Comparison of ENCODE assay signal across 28 mouse cellular contexts in genomic region chr11:96170711-96171379, GRCm38 (mm10). TPM values are rescaled to one million over a fixed set of nuclear protein-coding genes. Genes with fewer than 3 reads are reported as not detected.
DNase-seq lines count a peak whose midpoint lies in the region; TF ChIP-seq lines count a peak whose summit lies in the region.
"Had no signal": no experiment of that assay in that cellular context is flagged by ENCODE, and none has a peak within 500 bp of the region (broad histone marks: within the 10 kb centered on the region; RNA-seq: fewer than 3 reads in every experiment).

No protein-coding gene starts in this region.

- no peak for TF ChIP-seq POLR2A in kidney, adult 2 months (IDR thresholded peaks at IDR 0.05; ENCODE audit: low read depth, low read length)

- H3K36me3 ChIP-seq in heart, embryonic 10.5 days = no peaks in the 10 kb centered on the region
- H3K36me3 ChIP-seq in kidney, adult 2 months (ENCODE audit: control insufficient read depth, insufficient read depth, low read length) = no peaks in the 10 kb centered on the region
- H3K36me3 ChIP-seq in limb, embryonic 10.5 days = no peaks in the 10 kb centered on the region
- H3K36me3 ChIP-seq: embryonic facial prominence, embryonic 15.5 days; forebrain, embryonic 10.5 days; G1E; heart, embryonic 12.5 days had no signal

- no peak for TF ChIP-seq CTCF in kidney, adult 2 months (conservative IDR thresholded peaks at IDR 0.05; ENCODE audit: insufficient read depth, insufficient read length, low read depth, low read length)

- H3K27me3 ChIP-seq in heart, embryonic 10.5 days (ENCODE audit: insufficient read depth, poor library complexity, severe bottlenecking) = peaks cover 100% of the 10 kb centered on the region
- 0 out of 2 replicates have a peak, but pooled peaks cover 3% of the 10 kb centered on the region for H3K27me3 ChIP-seq in kidney, adult 2 months (replicated peaks; ENCODE audit: control insufficient read depth, insufficient read depth, low read length)
- H3K27me3 ChIP-seq in limb, embryonic 10.5 days (ENCODE audit: low read depth, poor library complexity, severe bottlenecking) = peaks cover 100% of the 10 kb centered on the region

- 0 out of 2 replicates have a peak overlapping the region, but pooled peaks have one; percentile 1 for H3K4me3 ChIP-seq in heart, embryonic 10.5 days
- H3K4me3 ChIP-seq in kidney, adult 2 months (ENCODE audit: insufficient read depth, low read depth, low read length) = no peak overlapping the region
- H3K4me3 ChIP-seq in limb, embryonic 10.5 days = no peak overlapping the region; the same call in 1 of the 2 replicates
- H3K4me3 ChIP-seq: embryonic facial prominence, embryonic 15.5 days; erythroblast, embryonic 14.5 days; forebrain, embryonic 10.5 days; heart, embryonic 12.5 days had no signal

- WGBS in heart, embryonic 10.5 days = under 1% methylated on average over 20 of the region's 20 CpGs
- WGBS in kidney, adult 2 months = 9% methylated on average over 20 of the region's 20 CpGs
- under 1% methylated on average over 20 of the region's 20 CpGs for WGBS in limb, embryonic 10.5 days

- H3K27ac ChIP-seq in heart, embryonic 10.5 days = no peak overlapping the region
- H3K27ac ChIP-seq in kidney, adult 2 months (ENCODE audit: insufficient read depth, low read depth, low read length) = no peak overlapping the region
- no peak overlapping the region for H3K27ac ChIP-seq in limb, embryonic 10.5 days
- H3K27ac ChIP-seq: embryonic facial prominence, embryonic 15.5 days; forebrain, embryonic 10.5 days had no signal

- intact Hi-C loops in heart, postnatal 10 days (cut with DNase I) = no loop called here

- no peak for DNase-seq in heart, embryonic 10.5 days (ENCODE audit: low spot score)
- DNase-seq in heart, postnatal 10 days = no peak
- peak; percentile 21 for DNase-seq in kidney, adult 18-20 months
- no peak for DNase-seq in kidney, adult 2 months
- DNase-seq in ZHBTc4 (ENCODE audit: low read depth, low spot score) (peak; percentile 32), liver (no peak)
- peak; percentile 51 for DNase-seq in limb, embryonic 10.5 days (ENCODE audit: low spot score)
- DNase-seq: adrenal gland, postnatal 10 days; cerebellum, adult 11 months; cerebellum, adult 8-10 months; cerebellum, postnatal 14 days; heart, adult 18-20 months; heart, postnatal 4 days had no signal

- H3K9me3 ChIP-seq in heart, embryonic 10.5 days = no peaks in the 10 kb centered on the region
- no peaks in the 10 kb centered on the region for H3K9me3 ChIP-seq in limb, embryonic 10.5 days (replicated peaks)
- H3K9me3 ChIP-seq: embryonic facial prominence, embryonic 15.5 days; forebrain, embryonic 10.5 days; G1E; heart, embryonic 12.5 days had no signal

- peaks cover 5% of the 10 kb centered on the region for H3K4me1 ChIP-seq in heart, embryonic 10.5 days
- H3K4me1 ChIP-seq in kidney, adult 2 months (ENCODE audit: control insufficient read depth, insufficient read depth, low read length) = no peaks in the 10 kb centered on the region
- peaks cover 15% of the 10 kb centered on the region for H3K4me1 ChIP-seq in limb, embryonic 10.5 days

RNA-seq across cellular contexts. Expression of gene Hoxb13, which starts 23.3 kb away (rescaled TPM):
- polyA plus RNA-seq in heart, embryonic 10.5 days (2016; fragmentation: Nextera tagmentation; extraction: Ambion mirVana) = not detected in 2 replicates
- not detected for total RNA-seq in heart, postnatal 10 days (2021)
- polyA plus RNA-seq in kidney, adult 2 months (2012; rRNA removed) = not detected in 2 replicates
- polyA plus RNA-seq in limb, embryonic 10.5 days (2016; fragmentation: Nextera tagmentation; extraction: Ambion mirVana) = not detected in 2 replicates
- total RNA-seq: adrenal gland, postnatal 4 days; gastrocnemius, adult 8-10 months; gastrocnemius, postnatal 4 days; heart, adult 18-20 months; heart, postnatal 4 days had no signal
- polyA plus RNA-seq: brain, embryonic 14.5 days; embryonic facial prominence, embryonic 15.5 days; forebrain, embryonic 10.5 days; forebrain, embryonic 14.5 days; heart, embryonic 12.5 days; heart, postnatal 0 days; hindbrain, embryonic 16.5 days; inflammation-experienced regulatory T-cells, adult 6 months; intestine, postnatal 0 days; kidney, embryonic 14.5 days had no signal

RNA-seq across cellular contexts. Expression of gene Ttll6, which starts 37.3 kb away (rescaled TPM):
- not detected in 2 replicates for polyA plus RNA-seq in heart, embryonic 10.5 days (2016; fragmentation: Nextera tagmentation; extraction: Ambion mirVana)
- not detected for total RNA-seq in heart, postnatal 10 days (2021)
- 0.05 TPM in 2 replicates for polyA plus RNA-seq in kidney, adult 2 months (2012; rRNA removed)
- polyA plus RNA-seq in limb, embryonic 10.5 days (2016; fragmentation: Nextera tagmentation; extraction: Ambion mirVana) = not detected in 2 replicates
- total RNA-seq: adrenal gland, postnatal 10 days; adrenal gland, postnatal 4 days; G1E; gastrocnemius, adult 8-10 months; gastrocnemius, postnatal 4 days; heart, adult 18-20 months; heart, postnatal 4 days had no signal
- polyA plus RNA-seq: erythroblast, embryonic 14.5 days; forebrain, embryonic 10.5 days; G1E; heart, embryonic 12.5 days; heart, postnatal 0 days; inflammation-experienced regulatory T-cells, adult 6 months; kidney, embryonic 14.5 days had no signal

RNA-seq across cellular contexts. Expression of gene Calcoco2, which starts 59.1 kb away (rescaled TPM):
- 0.13 TPM in 1 of 2 replicates, not detected in the other for polyA plus RNA-seq in heart, embryonic 10.5 days (2016; fragmentation: Nextera tagmentation; extraction: Ambion mirVana)
- total RNA-seq in heart, postnatal 10 days (2021) = not detected
- polyA plus RNA-seq in kidney, adult 2 months (2012; rRNA removed) = not detected in 2 replicates
- not detected in 2 replicates for polyA plus RNA-seq in limb, embryonic 10.5 days (2016; fragmentation: Nextera tagmentation; extraction: Ambion mirVana)
- total RNA-seq: adrenal gland, postnatal 10 days; adrenal gland, postnatal 4 days; G1E; gastrocnemius, adult 8-10 months; gastrocnemius, postnatal 4 days; heart, adult 18-20 months; heart, postnatal 4 days had no signal
- polyA plus RNA-seq: brain, embryonic 14.5 days; erythroblast, embryonic 14.5 days; forebrain, embryonic 10.5 days; G1E; heart, embryonic 12.5 days; heart, postnatal 0 days; hindbrain, embryonic 16.5 days; inflammation-experienced regulatory T-cells, adult 6 months; intestine, postnatal 0 days; kidney, embryonic 14.5 days had no signal

Comparison
In these comparisons a context has a peak if more than half of its experiments do, and no peak if none do; other contexts are left out.
1. DNase-seq: peak in kidney, adult 18-20 months (single experiment), ZHBTc4 (single experiment) and limb, embryonic 10.5 days (single experiment); none in heart, embryonic 10.5 days (single experiment), heart, postnatal 10 days (0 of 2), kidney, adult 2 months (single experiment) and liver (single experiment).